Mouse (Mus musculus): Measurements from ENCODE around the gene Pde4d.
"Not testable (repeated sequence)": the region's sequence is repeated elsewhere in the genome, so short reads cannot be mapped to it uniquely, and the experiment has no call there.

Gene Pde4d

GRCm38 (mm10) chr13:109899442-109900428 lies 1450.0 kb downstream of the Pde4d start:
- DNase-seq (ENCODE audit: low spot score) = no peak

- no peak for DNase-seq (ENCODE audit: low spot score)
Observed at GRCm38 (mm10) chr13:109901811-109902210, 1452.1 kb downstream of the Pde4d start.

- not testable (repeated sequence) for DNase-seq (ENCODE audit: low spot score)
Observed at GRCm38 (mm10) chr13:109902460-109902854, 1452.7 kb downstream of the Pde4d start.

- DNase-seq (ENCODE audit: low spot score) = no peak
Observed at GRCm38 (mm10) chr13:109902855-109903763, 1453.4 kb downstream of the Pde4d start.

- DNase-seq (ENCODE audit: low spot score) = no peak
Observed at GRCm38 (mm10) chr13:109903764-109904510, 1454.2 kb downstream of the Pde4d start.

- no peak for DNase-seq (ENCODE audit: low spot score)
Observed at GRCm38 (mm10) chr13:109906342-109906888, 1456.7 kb downstream of the Pde4d start.

GRCm38 (mm10) chr13:109907634-109908033 lies 1457.9 kb downstream of the Pde4d start:
- DNase-seq (ENCODE audit: low spot score) = peak; percentile 71

GRCm38 (mm10) chr13:109908386-109908785 lies 1458.6 kb downstream of the Pde4d start:
- DNase-seq (ENCODE audit: low spot score) = no peak

GRCm38 (mm10) chr13:109909111-109909510 lies 1459.4 kb downstream of the Pde4d start:
- DNase-seq (ENCODE audit: low spot score) = no peak

- DNase-seq (ENCODE audit: low spot score) = no peak
Observed at GRCm38 (mm10) chr13:109910915-109911314, 1461.2 kb downstream of the Pde4d start.

- no peak for DNase-seq (ENCODE audit: low spot score)
Observed at GRCm38 (mm10) chr13:109912635-109913034, 1462.9 kb downstream of the Pde4d start.

GRCm38 (mm10) chr13:109914246-109914645 lies 1464.5 kb downstream of the Pde4d start:
- DNase-seq (ENCODE audit: low spot score) = no peak

GRCm38 (mm10) chr13:109914846-109915245 lies 1465.1 kb downstream of the Pde4d start:
- DNase-seq (ENCODE audit: low spot score) = no peak

- DNase-seq (ENCODE audit: low spot score) = no peak
Observed at GRCm38 (mm10) chr13:109915501-109915900, 1465.8 kb downstream of the Pde4d start.

- no peak for DNase-seq (ENCODE audit: low spot score)
Observed at GRCm38 (mm10) chr13:109915964-109916363, 1466.2 kb downstream of the Pde4d start.

- DNase-seq (ENCODE audit: low spot score) = no peak
Observed at GRCm38 (mm10) chr13:109917551-109917950, 1467.8 kb downstream of the Pde4d start.

- DNase-seq (ENCODE audit: low spot score) = no peak
Observed at GRCm38 (mm10) chr13:109918631-109919030, 1468.9 kb downstream of the Pde4d start.

GRCm38 (mm10) chr13:109920256-109920655 lies 1470.5 kb downstream of the Pde4d start:
- no peak for DNase-seq (ENCODE audit: low spot score)

- no peak for DNase-seq (ENCODE audit: low spot score)
Observed at GRCm38 (mm10) chr13:109921336-109922038, 1471.7 kb downstream of the Pde4d start.

GRCm38 (mm10) chr13:109922228-109922627 lies 1472.5 kb downstream of the Pde4d start:
- DNase-seq (ENCODE audit: low spot score) = no peak

GRCm38 (mm10) chr13:109922782-109923181 lies 1473.0 kb downstream of the Pde4d start:
- no peak for DNase-seq (ENCODE audit: low spot score)

Measured in layer of hippocampus, adult 9-10 months (tissue).